Mouse (Mus musculus) limb, embryonic 13.5 days (tissue): Measurements from ENCODE around the gene Pmpca. TPM values are rescaled to one million over a fixed set of nuclear protein-coding genes. Genes with fewer than 3 reads are reported as not detected.
A peak's percentile ranks its signal among the peaks of the same experiment; 100 is the strongest.

Experiments used
- ATAC-seq: fragments of 200-750 bp; cut with Nextera tagmentation; 2 replicates; pipeline ENCODE4 v1.8.0; 2017; ENCODE audit warnings: low read depth, moderate number of reproducible peaks, moderate TSS enrichment; ENCODE audit not compliant: low FRiP score
- H3K27ac ChIP-seq: fragments of 300-500 bp; sonication (generic); 2 replicates; pipeline ENCODE4 v1.5.1; 2015; ENCODE audit warnings: inconsistent platforms, mild to moderate bottlenecking, moderate library complexity
- H3K27me3 ChIP-seq: fragments of 300-500 bp; sonication (generic); 2 replicates; pipeline ENCODE4 v1.6.1; 2015; ENCODE audit warnings: mild to moderate bottlenecking, inconsistent platforms
- H3K36me3 ChIP-seq: fragments of 300-500 bp; sonication (generic); 2 replicates; pipeline ENCODE4 v1.6.1; 2015; ENCODE audit warnings: inconsistent platforms, mild to moderate bottlenecking, moderate library complexity
- H3K4me1 ChIP-seq: fragments of 300-500 bp; sonication (generic); 2 replicates; pipeline ENCODE4 v1.6.1; 2015; ENCODE audit warnings: inconsistent platforms
- H3K4me2 ChIP-seq: fragments of 300-500 bp; sonication (generic); replicated peaks from 2 replicates; pipeline ENCODE4 v1.6.1; 2015; ENCODE audit warnings: inconsistent platforms, mild to moderate bottlenecking, moderate library complexity
- H3K4me3 ChIP-seq: fragments of 300-500 bp; sonication (generic); 2 replicates; pipeline ENCODE4 v1.5.1; 2015; ENCODE audit warnings: moderate library complexity, mild to moderate bottlenecking, inconsistent platforms
- H3K9ac ChIP-seq: fragments of 300-500 bp; sonication (generic); 2 replicates; pipeline ENCODE4 v1.6.1; 2015; ENCODE audit warnings: mild to moderate bottlenecking, inconsistent platforms
- H3K9me3 ChIP-seq: fragments of 300-500 bp; sonication (generic); 2 replicates; pipeline ENCODE4 v1.6.1; 2016; ENCODE audit warnings: inconsistent platforms
- WGBS: fragments of 180-500 bp; shearing (Covaris S2); methylation state at CpG from one replicate; pipeline ENCODE4 v1.1.7; 2015; 5-methylcytosine and 5-hydroxymethylcytosine counted together
- polyA plus RNA-seq: library from polyadenylated mRNA; unstranded; fragments of >200 nt; fragmentation: Nextera tagmentation; extraction: Ambion mirVana; gene quantifications from 2 replicates; pipeline ENCODE4 v1.2.1, GENCODE M21; 2015

The Pmpca gene
- polyA plus RNA-seq, 1 experiment from 2014 or later, result 101 TPM

- Histone ChIP-seq H3K9me3 (no peaks in the 10 kb centered on the region), H3K27ac (no peak overlapping the region), H3K36me3 (no peaks in the 10 kb centered on the region), H3K4me3 (no peak overlapping the region), H3K4me2 (no peak overlapping the region), H3K4me1 (peaks cover 7% of the 10 kb centered on the region), H3K9ac (no peak overlapping the region), H3K27me3 (no peaks in the 10 kb centered on the region)
- ATAC-seq, result no peak
- WGBS, result 77% methylated on average over 7 of the region's 7 CpGs
These were observed 32.5 kb upstream of the Pmpca start for GRCm38 (mm10) chr2:26356678-26357077.

- Histone ChIP-seq H3K27ac (no peak overlapping the region), H3K4me1 (peaks cover 6% of the 10 kb centered on the region), H3K9me3 (no peaks in the 10 kb centered on the region), H3K4me2 (no peak overlapping the region), H3K9ac (no peak overlapping the region), H3K36me3 (peaks cover 1% of the 10 kb centered on the region; the same call in 1 of the 2 replicates), H3K4me3 (no peak overlapping the region), H3K27me3 (no peaks in the 10 kb centered on the region)
- no peak for ATAC-seq
- WGBS, result 53% methylated on average over 15 of the region's 15 CpGs
These were observed 31.7 kb upstream of the Pmpca start for GRCm38 (mm10) chr2:26357484-26357883.

GRCm38 (mm10) chr2:26358667-26359320 lies 30.3 kb upstream of the Pmpca start:
- no peak overlapping the region for H3K9ac ChIP-seq
- no peak for ATAC-seq
- no peak overlapping the region for H3K4me2 ChIP-seq
- H3K9me3 ChIP-seq, result no peaks in the 10 kb centered on the region
- H3K4me3 ChIP-seq, result no peak overlapping the region
- no peak overlapping the region for H3K27ac ChIP-seq
- 90% methylated on average over 13 of the region's 13 CpGs for WGBS
- peaks cover 14% of the 10 kb centered on the region for H3K36me3 ChIP-seq
- H3K27me3 ChIP-seq, result no peaks in the 10 kb centered on the region
- no peaks in the 10 kb centered on the region for H3K4me1 ChIP-seq

- 88% methylated on average over 6 of the region's 6 CpGs for whole genome bisulfite sequencing
- no peak overlapping the region for H3K4me2 ChIP-seq
- no peaks in the 10 kb centered on the region for H3K27me3 ChIP-seq
- no peaks in the 10 kb centered on the region for H3K9me3 ChIP-seq
- H3K9ac ChIP-seq, result no peak overlapping the region
- H3K36me3 ChIP-seq, result peaks cover 26% of the 10 kb centered on the region
- no peak overlapping the region for H3K4me3 ChIP-seq
- no peak overlapping the region for H3K27ac ChIP-seq
- ATAC-seq, result 0 out of 2 replicates have a peak, but pooled peaks have one; percentile 2
- H3K4me1 ChIP-seq, result no peaks in the 10 kb centered on the region
These were observed 29.2 kb upstream of the Pmpca start for GRCm38 (mm10) chr2:26359983-26360382.

GRCm38 (mm10) chr2:26360772-26361171 lies 28.4 kb upstream of the Pmpca start, which contains the start of gene Card9:
TSS of gene Card9 (minus strand) at chr2:26360918.
- Histone ChIP-seq H3K4me1 (no peaks in the 10 kb centered on the region), H3K9me3 (no peaks in the 10 kb centered on the region), H3K36me3 (peaks cover 34% of the 10 kb centered on the region), H3K27ac (no peak within 1 kb of the TSS), H3K9ac (no peak within 1 kb of the TSS), H3K4me2 (no peak within 1 kb of the TSS), H3K4me3 (no peak within 1 kb of the TSS), H3K27me3 (no peaks in the 10 kb centered on the region)
- 45% methylated on average over 3 of the region's 3 CpGs for WGBS
- no peak for ATAC-seq

- Histone ChIP-seq H3K4me1 (no peaks in the 10 kb centered on the region), H3K27me3 (no peaks in the 10 kb centered on the region), H3K9ac (no peak overlapping the region), H3K36me3 (peaks cover 56% of the 10 kb centered on the region), H3K27ac (no peak overlapping the region), H3K4me3 (no peak overlapping the region), H3K9me3 (no peaks in the 10 kb centered on the region), H3K4me2 (no peak overlapping the region)
- no peak for ATAC-seq
- WGBS, result 88% methylated on average over 5 of the region's 5 CpGs
These were observed 26.1 kb upstream of the Pmpca start for GRCm38 (mm10) chr2:26362991-26363390.

- no peaks in the 10 kb centered on the region for H3K4me1 ChIP-seq
- H3K4me3 ChIP-seq, result no peak overlapping the region
- no peak for ATAC-seq
- H3K36me3 ChIP-seq, result peaks cover 61% of the 10 kb centered on the region
- no peaks in the 10 kb centered on the region for H3K9me3 ChIP-seq
- no peaks in the 10 kb centered on the region for H3K27me3 ChIP-seq
- no peak overlapping the region for H3K27ac ChIP-seq
- 87% methylated on average over 5 of the region's 5 CpGs for WGBS
- no peak overlapping the region for H3K4me2 ChIP-seq
- H3K9ac ChIP-seq, result no peak overlapping the region
These were observed 25.7 kb upstream of the Pmpca start for GRCm38 (mm10) chr2:26363481-26363880.

GRCm38 (mm10) chr2:26364738-26365465 lies 24.2 kb upstream of the Pmpca start:
- WGBS, result 86% methylated on average over 10 of the region's 10 CpGs
- H3K4me3 ChIP-seq, result no peak overlapping the region
- H3K4me2 ChIP-seq, result no peak overlapping the region
- ATAC-seq, result no peak
- H3K27me3 ChIP-seq, result no peaks in the 10 kb centered on the region
- H3K27ac ChIP-seq, result no peak overlapping the region
- H3K4me1 ChIP-seq, result no peaks in the 10 kb centered on the region
- H3K9ac ChIP-seq, result peak overlapping the region; percentile 21; the same call in 1 of the 2 replicates
- no peaks in the 10 kb centered on the region for H3K9me3 ChIP-seq
- H3K36me3 ChIP-seq, result peaks cover 75% of the 10 kb centered on the region

- H3K4me3 ChIP-seq, result no peak overlapping the region
- H3K27ac ChIP-seq, result no peak overlapping the region
- H3K4me2 ChIP-seq, result no peak overlapping the region
- H3K36me3 ChIP-seq, result peaks cover 99% of the 10 kb centered on the region
- no peak overlapping the region for H3K9ac ChIP-seq
- no peaks in the 10 kb centered on the region for H3K9me3 ChIP-seq
- H3K4me1 ChIP-seq, result no peaks in the 10 kb centered on the region
- no peak for ATAC-seq
- no peaks in the 10 kb centered on the region for H3K27me3 ChIP-seq
- 91% methylated on average over 6 of the region's 6 CpGs for WGBS
These were observed 21.2 kb upstream of the Pmpca start for GRCm38 (mm10) chr2:26367911-26368310.

- no peaks in the 10 kb centered on the region for H3K9me3 ChIP-seq
- no peaks in the 10 kb centered on the region for H3K27me3 ChIP-seq
- no peak overlapping the region for H3K4me3 ChIP-seq
- no peak for ATAC-seq
- no peak overlapping the region for H3K4me2 ChIP-seq
- H3K27ac ChIP-seq, result no peak overlapping the region
- peak overlapping the region; percentile 5; the same call in 1 of the 2 replicates for H3K9ac ChIP-seq
- H3K4me1 ChIP-seq, result no peaks in the 10 kb centered on the region
- 84% methylated on average over 1 of the region's 1 CpGs for WGBS
- peaks cover 99% of the 10 kb centered on the region for H3K36me3 ChIP-seq
These were observed 20.6 kb upstream of the Pmpca start for GRCm38 (mm10) chr2:26368572-26368971.

- Histone ChIP-seq H3K9me3 (no peaks in the 10 kb centered on the region), H3K4me1 (no peaks in the 10 kb centered on the region), H3K4me2 (no peak overlapping the region), H3K9ac (no peak overlapping the region), H3K27ac (no peak overlapping the region), H3K36me3 (peaks cover 99% of the 10 kb centered on the region), H3K27me3 (no peaks in the 10 kb centered on the region), H3K4me3 (no peak overlapping the region)
- ATAC-seq, result no peak
- WGBS, result 93% methylated on average over 8 of the region's 8 CpGs
These were observed 16.7 kb upstream of the Pmpca start for GRCm38 (mm10) chr2:26372396-26372795.

GRCm38 (mm10) chr2:26380131-26380771 lies 8.9 kb upstream of the Pmpca start, which contains the start of gene Snapc4:
TSS of gene Snapc4 (minus strand) at chr2:26380653.
- under 1% methylated on average over 38 of the region's 38 CpGs for WGBS

More at GRCm38 (mm10) chr2:26380131-26380771, 8.9 kb upstream of the Pmpca start, which contains the start of gene Snapc4:
- H3K27me3 ChIP-seq, result no peaks in the 10 kb centered on the region
- peak within 1 kb of the TSS; percentile 85 for H3K4me3 ChIP-seq
- H3K4me2 ChIP-seq, result peak within 1 kb of the TSS; percentile 86
- peaks cover 67% of the 10 kb centered on the region for H3K36me3 ChIP-seq
- H3K9me3 ChIP-seq, result no peaks in the 10 kb centered on the region
- ATAC-seq, result peak; percentile 95
- 0 out of 2 replicates have a peak within 1 kb of the TSS, but pooled peaks have one; percentile 22 for H3K27ac ChIP-seq
- H3K9ac ChIP-seq, result peak within 1 kb of the TSS; percentile 85
- H3K4me1 ChIP-seq, result peaks cover 12% of the 10 kb centered on the region
